Mouse (Mus musculus): ENCODE data around the gene Adam12. TPM values are rescaled to one million over a fixed set of nuclear protein-coding genes. Genes with fewer than 3 reads are reported as not detected.

The Adam12 gene
- polyA plus RNA-seq, 1 experiment, result 4.1 TPM

- H3K27ac ChIP-seq (ENCODE audit: insufficient read depth, low read depth, low read length), result no peak overlapping the region
- no peaks in the 10 kb centered on the region for H3K27me3 ChIP-seq (replicated peaks; ENCODE audit: control insufficient read depth, insufficient read depth, low read length)
- no peaks in the 10 kb centered on the region for H3K4me1 ChIP-seq (ENCODE audit: control insufficient read depth, insufficient read depth, low read length)
- no peak overlapping the region for H3K4me3 ChIP-seq (ENCODE audit: insufficient read depth, low read depth, low read length)
- TF ChIP-seq POLR2A (IDR thresholded peaks at IDR 0.05; ENCODE audit: low read depth, low read length) (no peak), CTCF (conservative IDR thresholded peaks at IDR 0.05; ENCODE audit: insufficient read depth, insufficient read length, low read depth, low read length) (no peak)
- no peak for DNase-seq
- H3K36me3 ChIP-seq (ENCODE audit: control insufficient read depth, insufficient read depth, low read length), result no peaks in the 10 kb centered on the region
- WGBS, result 80% methylated on average over 3 of the region's 3 CpGs
These were observed 5.7 kb downstream of the Adam12 start for GRCm38 (mm10) chr7:134226231-134226630.

DNA sequence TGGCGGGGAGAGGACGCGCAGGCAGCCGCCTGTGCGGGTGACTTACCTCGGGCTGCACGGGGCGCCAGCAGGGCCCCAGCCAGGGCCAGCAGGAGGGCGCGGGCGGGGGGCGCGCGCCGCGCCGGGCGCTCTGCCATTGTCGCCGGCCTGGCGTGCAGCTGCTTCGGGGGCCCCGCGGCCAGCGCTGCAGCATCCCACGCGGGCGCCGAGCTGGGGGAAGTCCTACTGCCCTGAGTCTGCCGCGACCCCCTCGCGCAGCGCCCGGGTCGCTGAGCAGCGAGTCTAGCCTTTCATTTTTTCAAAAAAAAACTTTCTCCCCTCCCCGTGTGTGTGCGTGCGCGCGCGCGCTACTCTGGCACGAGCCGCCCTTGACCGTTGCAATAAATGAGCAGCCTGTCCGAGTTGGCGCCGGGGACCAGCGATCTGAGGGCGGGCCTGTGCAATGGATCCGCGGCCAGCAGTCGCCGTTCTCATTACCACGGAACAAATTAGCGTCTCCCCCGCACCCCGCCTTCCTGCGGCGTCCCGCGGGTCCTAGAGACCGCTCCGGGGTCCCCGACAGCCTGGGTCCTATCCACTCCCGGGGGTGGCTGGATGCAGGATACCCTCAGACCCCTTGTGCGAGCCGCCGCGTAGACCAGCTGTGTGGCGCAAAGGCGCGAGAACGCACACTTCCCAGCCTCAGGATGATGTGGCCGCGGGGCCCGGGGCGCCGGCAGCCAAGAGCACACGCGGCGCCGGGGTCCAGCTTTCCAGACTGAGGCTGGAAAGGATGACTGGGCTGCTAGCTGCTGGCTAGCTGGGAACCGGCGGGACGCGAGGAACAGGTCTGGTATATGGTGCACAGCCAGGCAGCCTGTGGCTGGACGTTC lies 7.0 kb downstream of the Adam12 start:
- WGBS, result 2% methylated on average over 90 of the region's 90 CpGs
- no peaks in the 10 kb centered on the region for H3K4me1 ChIP-seq (ENCODE audit: control insufficient read depth, insufficient read depth, low read length)
- no peak for TF ChIP-seq POLR2A (IDR thresholded peaks at IDR 0.05; ENCODE audit: low read depth, low read length)
- TF ChIP-seq CTCF (conservative IDR thresholded peaks at IDR 0.05; ENCODE audit: insufficient read depth, insufficient read length, low read depth, low read length), result no peak
- no peak overlapping the region for H3K27ac ChIP-seq (ENCODE audit: insufficient read depth, low read depth, low read length)
- H3K4me3 ChIP-seq (ENCODE audit: insufficient read depth, low read depth, low read length), result peak overlapping the region; percentile 48
- peak; percentile 68 for DNase-seq
- no peaks in the 10 kb centered on the region for H3K36me3 ChIP-seq (ENCODE audit: control insufficient read depth, insufficient read depth, low read length)
- no peaks in the 10 kb centered on the region for H3K27me3 ChIP-seq (replicated peaks; ENCODE audit: control insufficient read depth, insufficient read depth, low read length)

DNA sequence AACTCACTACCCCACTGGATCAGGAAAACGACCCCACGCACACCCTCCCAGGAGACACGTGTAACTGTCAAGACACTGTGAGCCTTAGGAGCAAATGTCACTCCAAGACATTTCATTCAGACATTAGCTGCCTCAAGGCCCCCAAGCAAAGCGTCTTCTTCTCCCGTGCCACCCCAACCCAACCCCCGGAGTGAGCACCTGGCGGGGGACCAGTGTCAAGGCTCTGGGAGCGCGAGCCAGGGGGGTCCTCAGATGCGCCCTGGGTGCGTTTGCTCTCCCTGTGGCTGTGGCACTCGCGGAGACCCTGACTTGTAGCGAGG lies 7.6 kb downstream of the Adam12 start:
- peak; percentile 14 for DNase-seq
- no peaks in the 10 kb centered on the region for H3K36me3 ChIP-seq (ENCODE audit: control insufficient read depth, insufficient read depth, low read length)
- no peak overlapping the region for H3K27ac ChIP-seq (ENCODE audit: insufficient read depth, low read depth, low read length)
- H3K27me3 ChIP-seq (replicated peaks; ENCODE audit: control insufficient read depth, insufficient read depth, low read length), result no peaks in the 10 kb centered on the region
- no peaks in the 10 kb centered on the region for H3K4me1 ChIP-seq (ENCODE audit: control insufficient read depth, insufficient read depth, low read length)
- TF ChIP-seq POLR2A (IDR thresholded peaks at IDR 0.05; ENCODE audit: low read depth, low read length), result no peak
- TF ChIP-seq CTCF (conservative IDR thresholded peaks at IDR 0.05; ENCODE audit: insufficient read depth, insufficient read length, low read depth, low read length), result no peak
- WGBS, result 2% methylated on average over 14 of the region's 14 CpGs
- peak overlapping the region; percentile 48 for H3K4me3 ChIP-seq (ENCODE audit: insufficient read depth, low read depth, low read length)

DNA sequence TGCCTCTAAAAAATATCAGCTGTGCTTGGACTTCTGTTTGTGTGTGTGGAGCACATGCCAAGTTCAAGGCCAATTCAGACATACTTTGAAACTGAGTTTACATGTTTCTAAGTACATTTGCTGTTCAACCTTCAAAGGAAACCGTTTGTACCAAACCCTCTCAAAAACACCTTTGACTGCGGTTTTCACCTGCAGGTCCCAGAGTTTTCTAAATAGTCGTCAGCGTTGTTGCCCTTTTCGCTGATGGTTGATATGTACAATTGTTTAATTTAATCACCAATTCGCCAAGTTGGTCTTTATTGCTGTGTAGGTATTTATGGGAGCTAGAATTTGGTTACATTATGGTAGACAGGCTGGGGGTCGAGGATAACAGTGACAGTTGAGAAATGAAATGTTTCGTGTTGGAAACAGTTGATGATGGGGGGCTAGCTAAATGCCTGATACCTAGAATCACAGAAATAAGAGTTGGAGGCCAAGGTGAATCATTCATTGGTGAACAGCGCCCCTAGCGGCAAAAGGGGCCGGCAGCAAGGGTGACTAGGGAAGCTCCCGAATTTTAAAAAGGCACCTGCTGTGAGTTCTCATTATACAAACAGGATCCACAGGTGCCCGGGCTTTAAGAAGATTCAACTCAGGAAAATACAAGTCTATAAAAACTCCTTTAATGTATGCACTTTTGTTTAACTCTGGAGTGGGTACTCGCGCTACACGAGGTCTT lies 8.3 kb downstream of the Adam12 start:
- Histone ChIP-seq H3K36me3 (ENCODE audit: control insufficient read depth, insufficient read depth, low read length) (no peaks in the 10 kb centered on the region), H3K27ac (ENCODE audit: insufficient read depth, low read depth, low read length) (no peak overlapping the region), H3K4me3 (ENCODE audit: insufficient read depth, low read depth, low read length) (no peak overlapping the region), H3K27me3 (replicated peaks; ENCODE audit: control insufficient read depth, insufficient read depth, low read length) (no peaks in the 10 kb centered on the region), H3K4me1 (ENCODE audit: control insufficient read depth, insufficient read depth, low read length) (no peaks in the 10 kb centered on the region)
- TF ChIP-seq CTCF (conservative IDR thresholded peaks at IDR 0.05; ENCODE audit: insufficient read depth, insufficient read length, low read depth, low read length) (peak; percentile 79), POLR2A (IDR thresholded peaks at IDR 0.05; ENCODE audit: low read depth, low read length) (no peak)
- DNase-seq, result peak; percentile 78
- 25% methylated on average over 16 of the region's 16 CpGs for WGBS

- H3K27me3 ChIP-seq (replicated peaks; ENCODE audit: control insufficient read depth, insufficient read depth, low read length), result no peaks in the 10 kb centered on the region
- H3K27ac ChIP-seq (ENCODE audit: insufficient read depth, low read depth, low read length), result no peak overlapping the region
- H3K4me1 ChIP-seq (ENCODE audit: control insufficient read depth, insufficient read depth, low read length), result no peaks in the 10 kb centered on the region
- TF ChIP-seq CTCF (conservative IDR thresholded peaks at IDR 0.05; ENCODE audit: insufficient read depth, insufficient read length, low read depth, low read length) (no peak), POLR2A (IDR thresholded peaks at IDR 0.05; ENCODE audit: low read depth, low read length) (no peak)
- no peak overlapping the region for H3K4me3 ChIP-seq (ENCODE audit: insufficient read depth, low read depth, low read length)
- H3K36me3 ChIP-seq (ENCODE audit: control insufficient read depth, insufficient read depth, low read length), result no peaks in the 10 kb centered on the region
- 59% methylated on average over 10 of the region's 10 CpGs for WGBS
- no peak for DNase-seq
These were observed 24.0 kb downstream of the Adam12 start for GRCm38 (mm10) chr7:134207956-134208355.

GRCm38 (mm10) chr7:134193089-134193488 lies 38.9 kb downstream of the Adam12 start:
- Histone ChIP-seq H3K4me1 (ENCODE audit: control insufficient read depth, insufficient read depth, low read length) (0 out of 2 replicates have a peak, but pooled peaks cover 7% of the 10 kb centered on the region), H3K27me3 (replicated peaks; ENCODE audit: control insufficient read depth, insufficient read depth, low read length) (no peaks in the 10 kb centered on the region), H3K4me3 (ENCODE audit: insufficient read depth, low read depth, low read length) (no peak overlapping the region), H3K36me3 (ENCODE audit: control insufficient read depth, insufficient read depth, low read length) (no peaks in the 10 kb centered on the region), H3K27ac (ENCODE audit: insufficient read depth, low read depth, low read length) (no peak overlapping the region)
- WGBS, result 72% methylated on average over 3 of the region's 3 CpGs
- TF ChIP-seq CTCF (conservative IDR thresholded peaks at IDR 0.05; ENCODE audit: insufficient read depth, insufficient read length, low read depth, low read length) (no peak), POLR2A (IDR thresholded peaks at IDR 0.05; ENCODE audit: low read depth, low read length) (no peak)
- peak; percentile 30 for DNase-seq

GRCm38 (mm10) chr7:134190101-134190500 lies 41.8 kb downstream of the Adam12 start:
- H3K36me3 ChIP-seq (ENCODE audit: control insufficient read depth, insufficient read depth, low read length), result no peaks in the 10 kb centered on the region
- H3K4me3 ChIP-seq (ENCODE audit: insufficient read depth, low read depth, low read length), result no peak overlapping the region
- TF ChIP-seq CTCF (conservative IDR thresholded peaks at IDR 0.05; ENCODE audit: insufficient read depth, insufficient read length, low read depth, low read length) (no peak), POLR2A (IDR thresholded peaks at IDR 0.05; ENCODE audit: low read depth, low read length) (no peak)
- no peak overlapping the region for H3K27ac ChIP-seq (ENCODE audit: insufficient read depth, low read depth, low read length)
- 90% methylated on average over 6 of the region's 6 CpGs for WGBS
- H3K4me1 ChIP-seq (ENCODE audit: control insufficient read depth, insufficient read depth, low read length), result 0 out of 2 replicates have a peak, but pooled peaks cover 9% of the 10 kb centered on the region
- H3K27me3 ChIP-seq (replicated peaks; ENCODE audit: control insufficient read depth, insufficient read depth, low read length), result no peaks in the 10 kb centered on the region
- DNase-seq, result no peak
